Mouse (Mus musculus) kidney, postnatal 14 days (tissue): ENCODE results near the gene Il34.

ENCODE experiments used
- DNase-seq: peaks from one replicate; pipeline ENCODE4 v3.0.0; 2022; ENCODE audit warnings: mixed read lengths

The Il34 gene

DNA sequence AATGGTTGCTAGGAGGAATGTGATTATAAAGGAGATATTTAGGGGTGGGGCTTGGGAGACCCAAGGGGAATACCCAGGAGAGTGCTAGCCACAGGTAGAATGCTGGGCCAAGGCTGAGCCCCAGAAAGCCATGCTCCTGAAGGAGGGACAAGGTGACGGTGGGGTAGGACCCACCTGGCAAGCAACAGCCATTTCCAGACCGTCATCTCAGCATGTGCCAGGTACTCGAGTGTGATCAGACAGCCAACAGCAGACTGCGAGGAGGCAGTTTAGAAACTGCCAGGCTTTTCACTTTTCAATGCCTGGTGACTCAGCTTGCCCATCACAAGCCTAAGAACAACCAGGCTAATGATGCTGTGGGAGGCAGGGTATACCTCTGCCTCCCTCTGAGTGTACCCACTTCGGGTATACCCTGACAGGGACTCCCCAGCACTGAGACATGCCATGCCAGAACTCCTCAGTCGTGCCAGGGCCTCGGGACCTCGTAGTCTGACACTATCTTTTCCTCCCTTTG, 74.3 kb downstream of the Il34 start:
- DNase-seq: no peak

DNA sequence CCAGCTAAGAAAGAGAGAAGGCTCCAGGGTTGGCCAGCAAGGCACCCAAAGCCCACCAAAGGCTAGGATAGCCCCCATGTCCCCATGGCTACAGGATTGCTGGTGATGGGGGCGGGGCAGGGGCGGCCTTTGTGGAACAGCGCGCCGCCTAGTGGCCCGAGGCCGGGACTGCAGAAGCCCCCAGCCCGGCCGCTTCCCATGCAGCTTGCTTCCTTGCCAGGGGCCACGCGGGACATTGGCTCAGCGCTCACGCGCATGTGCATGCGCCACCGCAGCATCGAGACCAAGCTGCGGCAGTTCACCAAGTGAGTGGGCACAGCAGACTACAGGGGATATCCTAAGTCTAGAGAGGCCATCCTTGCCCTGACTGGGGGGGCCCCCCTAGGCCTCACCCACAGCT, 78.8 kb downstream of the Il34 start:
- peak; percentile 72 for DNase-seq

DNA sequence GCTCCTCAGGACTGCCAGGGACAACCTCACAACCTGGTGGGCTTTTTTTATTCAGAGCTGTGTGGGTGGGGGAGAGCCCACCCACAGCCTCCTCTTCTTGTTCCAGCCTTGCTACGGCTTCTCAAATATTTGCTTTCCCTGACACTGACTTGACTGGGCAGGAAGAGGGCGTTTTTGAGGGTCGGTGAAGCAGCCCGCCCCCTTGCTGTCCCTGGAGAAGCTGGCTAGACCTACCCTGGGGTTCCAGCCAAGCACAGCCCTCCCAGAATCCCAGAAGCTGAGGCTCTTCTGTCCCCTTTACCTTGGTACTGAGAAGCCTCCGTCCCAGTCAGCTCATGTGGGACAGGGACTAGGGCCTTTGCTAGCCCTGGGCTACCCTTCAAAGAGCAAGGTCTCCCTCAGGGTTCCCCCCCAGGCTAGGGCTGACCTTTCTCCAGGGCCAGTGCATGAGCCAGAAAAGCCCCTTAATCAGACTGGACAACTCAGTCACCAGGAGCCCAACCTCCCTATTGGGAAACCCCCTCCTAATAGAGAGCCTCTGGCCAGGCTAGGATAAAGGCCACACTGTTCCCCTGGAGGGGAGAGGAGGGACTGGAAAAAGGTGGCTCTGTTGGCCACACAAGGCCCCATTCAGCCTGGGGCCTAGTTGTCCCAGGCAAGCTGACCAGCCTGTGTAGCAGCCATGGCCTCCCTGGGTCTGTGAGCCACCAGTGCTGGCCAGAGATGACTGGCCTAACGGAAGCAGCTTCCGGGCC, 80.5 kb downstream of the Il34 start:
- DNase-seq: peak; percentile 44

DNA sequence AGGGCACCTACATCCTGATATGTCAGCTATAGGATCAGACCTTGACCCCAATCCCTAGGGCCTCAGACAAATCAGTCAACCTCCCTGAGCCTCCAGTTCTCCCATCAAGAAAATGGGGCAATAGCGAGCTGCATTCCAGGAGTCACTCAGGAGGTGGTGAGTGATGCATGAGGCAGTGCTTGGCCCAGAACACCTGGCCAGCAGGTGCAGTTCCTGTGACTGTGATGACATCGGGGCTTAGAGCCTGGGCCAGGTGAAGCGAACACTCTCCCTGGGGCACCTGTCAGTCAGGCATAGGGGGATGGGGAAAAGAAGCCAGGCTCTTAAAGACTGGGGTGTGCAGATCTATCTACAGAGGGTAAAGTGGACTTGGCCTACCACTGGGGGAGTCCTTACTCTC, 81.2 kb downstream of the Il34 start:
- DNase-seq: no peak

DNA sequence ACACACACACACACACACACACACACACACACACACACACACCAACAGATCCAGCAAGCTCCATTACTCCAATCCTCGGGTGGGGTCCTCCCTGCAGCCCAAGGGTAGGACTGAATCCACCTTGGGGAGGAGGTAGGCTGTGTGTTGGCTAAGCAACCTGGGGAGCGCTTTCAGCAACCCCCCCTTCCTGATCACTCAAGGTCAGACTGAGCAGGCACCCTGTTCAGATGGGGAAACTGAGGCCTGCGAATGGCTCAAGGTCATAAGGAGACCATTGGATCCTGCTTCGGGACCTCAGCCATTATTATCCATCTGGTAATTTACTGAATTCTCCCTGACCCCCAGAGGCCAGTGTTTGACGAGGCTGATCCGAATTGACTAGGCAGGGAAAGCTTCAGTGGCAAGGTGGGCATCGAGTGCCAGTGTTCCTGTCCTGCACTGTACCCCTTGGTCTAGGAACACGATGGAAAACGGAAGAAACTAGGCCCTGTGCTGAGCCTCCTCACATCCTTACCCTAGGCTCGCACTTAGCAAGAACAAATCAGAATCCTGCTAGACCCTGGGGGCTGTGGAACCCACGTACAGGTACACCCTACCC, 83.2 kb downstream of the Il34 start:
- DNase-seq: no peak

DNA sequence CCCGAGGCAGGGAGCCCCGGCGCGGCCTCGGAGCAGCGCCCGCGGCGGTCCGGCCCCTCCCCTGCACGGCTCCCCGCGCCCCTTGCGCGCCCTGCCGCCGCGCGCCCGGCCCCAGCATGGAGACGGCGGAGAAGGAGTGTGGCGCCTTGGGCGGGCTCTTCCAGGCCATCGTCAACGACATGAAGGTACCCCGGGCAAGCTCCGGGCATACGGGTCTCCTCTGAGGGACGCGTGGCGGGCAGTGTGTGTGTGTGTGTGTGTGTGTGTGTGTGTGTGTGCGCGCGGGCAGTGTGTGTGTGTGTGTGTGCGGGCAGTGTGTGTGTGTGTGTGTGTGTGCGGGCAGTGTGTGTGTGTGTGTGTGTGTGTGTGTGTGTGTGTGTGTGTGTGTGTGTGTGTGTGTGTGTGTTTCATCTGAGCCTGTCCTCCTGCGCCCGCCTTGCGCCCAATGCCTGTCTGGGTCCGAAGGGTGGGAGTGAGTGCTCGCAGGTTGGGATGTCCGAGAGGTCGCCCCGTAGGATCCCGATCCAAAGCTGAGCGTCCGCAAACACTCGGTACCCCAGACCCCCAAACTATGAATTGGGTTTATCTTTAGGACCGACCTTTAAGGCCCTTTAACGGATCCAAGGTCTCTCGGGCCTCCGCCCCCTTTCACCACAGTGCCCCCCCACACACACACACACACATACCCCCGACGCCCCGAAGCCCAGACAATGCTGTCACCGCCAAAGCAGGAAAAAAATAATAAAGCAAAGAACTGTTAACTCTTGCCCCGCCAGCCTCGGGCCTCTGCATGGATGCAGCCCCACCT, 83.9 kb downstream of the Il34 start:
- DNase-seq: peak; percentile 37

DNA sequence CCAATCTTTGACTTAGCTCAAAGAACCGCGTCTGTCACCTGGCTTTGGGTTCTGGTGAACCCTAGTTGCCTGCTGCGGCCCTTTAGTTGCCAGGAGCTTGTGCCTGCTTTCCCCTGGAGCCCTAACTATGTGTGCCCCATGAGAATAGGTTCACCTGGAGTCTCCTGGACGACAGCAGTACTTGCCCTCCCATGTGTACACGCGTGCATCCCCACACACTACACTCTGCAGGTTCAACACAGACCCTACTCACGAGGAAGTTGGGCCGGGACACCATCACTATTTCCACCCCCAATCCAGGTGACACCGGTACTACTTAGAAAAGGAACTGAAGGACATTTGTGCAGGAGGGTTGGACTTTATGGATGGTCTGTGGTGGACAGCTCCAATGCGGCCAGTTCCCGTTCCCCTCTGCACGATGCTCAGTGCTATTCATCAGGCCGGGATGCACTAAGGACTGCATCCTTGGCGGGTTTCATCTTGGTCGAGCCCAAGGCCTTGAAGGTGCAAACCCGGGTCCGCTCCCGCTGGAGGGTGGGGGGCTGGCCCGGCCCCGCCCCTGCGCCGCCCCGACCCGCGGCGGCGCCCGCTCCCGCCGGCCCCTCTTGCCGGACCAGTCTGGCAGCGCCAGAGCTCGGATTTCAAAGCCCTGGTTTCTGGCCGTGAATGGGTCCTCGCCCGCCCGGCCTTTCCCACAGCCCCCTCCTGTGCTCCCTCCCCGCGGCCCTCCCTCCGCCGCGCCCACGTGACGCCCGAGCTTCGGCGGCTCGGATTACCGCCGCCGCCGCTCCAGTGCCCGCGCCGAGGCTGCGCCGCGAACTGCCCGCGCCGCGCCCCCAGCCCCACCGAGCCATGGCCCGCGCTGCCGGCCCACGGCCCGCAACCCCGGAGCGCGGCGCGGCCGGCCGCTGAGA, 84.8 kb downstream of the Il34 start, which contains the start of gene Mtss1l:
Gene Mtss1l (plus strand): TSS at position 792 of the 914 bp plus-strand sequence.
- peak; percentile 91 for DNase-seq

DNA sequence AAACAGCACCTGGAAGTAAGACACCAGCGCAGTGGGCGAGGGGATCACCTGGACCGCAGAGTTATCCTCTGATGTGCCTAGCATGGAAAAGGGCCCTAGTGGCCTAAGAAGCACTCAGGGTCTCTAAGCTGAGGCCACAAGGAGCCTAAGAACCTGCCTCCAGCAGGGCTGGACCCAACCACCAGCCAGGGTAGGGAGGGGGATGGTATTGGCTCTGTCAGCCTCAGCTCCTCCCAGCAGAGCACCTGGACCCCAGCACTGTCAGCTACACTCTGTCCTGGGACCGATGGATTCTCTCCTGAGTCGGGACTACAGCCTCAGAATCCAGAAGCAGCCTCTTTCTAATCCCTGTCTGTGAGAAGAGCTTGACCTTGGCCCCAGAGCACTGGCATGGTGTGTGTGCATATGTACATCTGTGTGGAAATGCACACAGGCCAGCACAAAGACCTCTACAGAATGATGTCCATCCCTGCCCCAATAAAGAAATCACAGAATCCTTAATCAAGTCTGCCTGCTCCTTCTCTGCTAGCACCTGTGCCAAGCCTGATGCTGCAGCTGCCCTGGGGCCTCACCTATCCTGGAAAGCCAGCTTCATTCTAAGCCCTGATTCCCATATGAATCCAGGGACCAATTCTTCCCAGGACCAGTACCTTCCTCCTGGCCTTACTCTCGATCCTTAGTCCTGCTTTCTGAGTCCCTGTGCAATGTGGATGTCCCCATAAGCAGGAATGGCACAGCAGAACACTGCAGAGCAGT, 85.6 kb downstream of the Il34 start:
- no peak for DNase-seq

DNA sequence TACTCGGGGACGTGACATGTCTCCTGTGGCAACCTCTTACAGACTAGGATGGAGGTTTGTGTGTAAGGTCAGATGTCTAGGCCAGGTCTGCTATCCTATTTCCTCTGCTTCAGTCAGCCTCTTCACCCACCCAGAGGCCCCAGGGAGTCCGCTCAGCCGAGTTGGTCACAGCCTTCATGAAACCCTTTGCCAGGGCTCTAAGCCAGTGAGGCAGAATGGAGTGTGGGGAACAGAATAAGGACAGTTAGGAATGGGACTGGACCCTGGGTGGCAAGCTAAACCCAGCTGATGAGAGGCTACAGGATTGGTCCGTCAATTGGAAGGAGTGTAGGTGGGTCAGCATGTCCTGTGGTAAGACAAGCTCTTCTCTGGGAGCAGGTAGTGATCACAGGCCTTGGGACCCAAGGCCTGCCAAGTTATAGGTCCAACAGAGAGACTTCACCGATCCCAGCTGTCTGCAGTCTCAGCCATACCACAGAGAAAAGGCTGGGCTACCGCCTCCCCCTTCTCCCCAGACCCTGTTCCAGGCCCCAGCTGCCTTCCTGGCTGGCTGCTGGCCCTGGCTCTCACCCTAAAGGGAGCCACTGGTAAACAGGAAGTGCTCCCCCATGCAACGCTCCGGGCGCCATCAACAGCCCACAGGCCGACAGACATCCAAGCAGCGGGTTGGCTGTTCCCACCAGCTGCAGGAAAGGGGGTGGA, 86.6 kb downstream of the Il34 start:
- DNase-seq: peak; percentile 82

DNA sequence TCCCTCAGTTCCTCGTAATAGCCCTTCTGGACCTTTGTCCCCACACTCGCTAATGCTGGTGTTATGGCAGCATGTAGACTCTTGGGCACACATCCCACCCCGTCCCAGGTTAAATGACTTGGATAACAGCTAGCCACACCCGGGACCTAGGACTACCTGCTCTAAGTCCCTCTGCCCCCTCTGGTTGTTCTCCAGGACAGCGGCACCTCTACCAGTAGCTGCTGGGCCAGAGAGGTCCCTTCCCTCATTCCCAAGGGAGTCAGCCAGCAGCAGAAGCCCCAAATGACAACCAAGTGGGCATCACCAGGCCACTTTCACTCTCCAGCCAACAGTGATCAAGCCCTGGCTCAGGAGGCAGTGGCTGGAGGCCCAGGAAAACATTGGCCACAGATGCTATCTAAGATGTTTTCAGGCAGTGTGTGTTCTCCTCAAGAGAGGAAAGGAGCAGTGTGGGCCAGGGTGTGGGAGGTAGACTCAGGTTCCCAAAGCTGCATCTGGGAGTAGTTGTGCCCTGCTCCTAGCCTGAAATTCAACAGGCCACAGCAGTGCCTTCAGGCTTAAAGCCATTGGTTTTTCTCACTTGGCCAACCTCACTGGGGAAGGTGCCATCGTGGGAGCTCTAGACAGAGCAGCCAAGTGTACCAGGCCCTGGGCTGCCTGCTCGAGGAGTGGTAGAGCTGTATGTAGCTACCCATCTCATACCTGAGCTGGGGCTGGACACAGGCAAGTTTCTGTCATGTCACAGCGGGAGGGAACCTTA, 87.3 kb downstream of the Il34 start:
- DNase-seq: no peak

DNA sequence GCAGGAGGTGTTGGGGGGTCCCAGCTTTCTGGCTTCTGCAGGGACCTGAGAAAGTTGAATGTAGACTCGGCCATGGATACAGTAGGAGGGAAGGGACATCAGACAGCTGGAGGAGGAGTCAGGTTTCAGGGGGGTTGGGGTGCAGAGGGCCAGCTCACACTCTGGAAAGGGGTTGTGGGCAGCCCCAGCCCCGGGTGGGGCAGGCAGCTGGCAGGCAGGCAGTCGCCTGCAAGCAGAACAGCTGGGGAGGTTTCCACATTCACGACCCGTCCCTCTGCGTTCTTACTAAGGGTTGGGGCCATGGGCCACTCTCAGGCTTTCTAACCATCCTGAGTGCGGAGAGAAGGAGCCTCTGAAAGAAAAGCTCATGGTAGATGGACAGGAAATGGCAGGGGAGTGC, 88.6 kb downstream of the Il34 start:
- DNase-seq: no peak

DNA sequence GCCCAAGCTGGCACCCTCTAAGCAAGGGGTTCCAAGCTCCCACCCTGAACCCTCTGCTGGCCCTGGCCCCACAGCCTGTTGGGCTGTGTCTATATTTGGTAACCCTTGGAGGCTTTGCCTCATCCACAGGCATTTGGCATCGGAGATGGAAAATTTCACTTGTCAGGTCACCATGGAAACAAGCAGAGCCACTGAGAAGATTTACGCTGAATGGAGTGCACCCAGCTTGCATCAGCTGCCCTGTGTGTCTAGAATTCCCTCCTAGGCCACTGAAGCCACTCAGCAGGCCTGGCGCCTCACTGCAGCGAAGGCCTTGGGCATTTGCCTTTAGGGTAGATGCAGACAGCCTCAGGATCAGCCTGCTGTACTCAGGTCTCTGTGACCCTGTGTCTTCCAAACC, 89.6 kb downstream of the Il34 start:
- peak; percentile 76 for DNase-seq

DNA sequence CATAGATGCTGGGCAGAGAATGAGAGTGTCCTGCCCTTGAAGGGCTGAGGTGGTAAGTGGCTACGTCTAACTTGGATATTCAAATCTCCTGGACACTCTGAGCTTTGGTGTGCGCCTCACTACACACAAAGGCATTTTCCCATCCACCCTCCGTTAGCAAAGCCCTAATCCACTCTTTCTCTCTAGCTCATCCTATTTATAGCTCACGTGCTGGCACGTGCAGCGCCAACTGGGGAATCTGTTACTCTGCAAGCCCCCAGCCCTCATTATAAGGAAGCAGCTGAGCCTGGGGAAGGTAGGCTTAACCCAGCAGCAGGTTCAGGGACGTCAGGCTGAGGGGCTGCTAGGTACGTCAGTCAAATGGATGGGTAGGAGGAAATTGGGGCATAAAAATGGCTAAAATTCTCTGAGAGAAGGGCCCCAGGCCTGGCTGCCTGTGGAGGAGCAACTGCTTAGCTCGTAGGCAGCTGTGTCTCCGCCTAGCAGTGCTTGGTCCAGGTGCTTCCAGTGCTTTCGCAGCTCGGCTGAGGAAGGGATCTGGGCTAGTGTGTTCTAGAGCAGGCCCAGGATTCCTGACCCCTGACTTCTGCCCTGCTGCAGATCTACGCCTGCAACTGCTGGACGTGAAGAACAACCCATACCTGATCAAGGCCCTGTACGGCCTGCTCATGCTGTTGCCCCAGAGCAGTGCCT, 90.8 kb downstream of the Il34 start:
- no peak for DNase-seq

DNA sequence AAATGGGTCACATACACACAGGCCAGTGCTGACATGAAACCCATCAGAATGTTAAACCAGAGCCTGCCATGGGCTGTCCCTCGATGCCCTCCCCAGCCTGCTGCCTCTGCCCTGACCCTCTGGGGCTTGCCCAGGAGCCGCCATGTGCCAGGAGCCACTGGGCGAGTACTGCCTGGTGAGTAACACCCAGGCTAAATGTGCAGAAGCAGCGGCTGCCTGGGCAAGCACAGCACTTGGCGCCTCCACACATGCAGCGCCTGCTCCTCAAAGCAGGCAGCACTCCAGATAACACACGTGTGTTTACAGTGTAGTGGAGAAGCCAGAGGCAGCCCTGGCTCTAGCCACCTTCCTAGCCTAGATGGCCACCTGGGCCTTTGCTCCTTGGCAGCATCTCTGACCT, 92.7 kb downstream of the Il34 start:
- no peak for DNase-seq

DNA sequence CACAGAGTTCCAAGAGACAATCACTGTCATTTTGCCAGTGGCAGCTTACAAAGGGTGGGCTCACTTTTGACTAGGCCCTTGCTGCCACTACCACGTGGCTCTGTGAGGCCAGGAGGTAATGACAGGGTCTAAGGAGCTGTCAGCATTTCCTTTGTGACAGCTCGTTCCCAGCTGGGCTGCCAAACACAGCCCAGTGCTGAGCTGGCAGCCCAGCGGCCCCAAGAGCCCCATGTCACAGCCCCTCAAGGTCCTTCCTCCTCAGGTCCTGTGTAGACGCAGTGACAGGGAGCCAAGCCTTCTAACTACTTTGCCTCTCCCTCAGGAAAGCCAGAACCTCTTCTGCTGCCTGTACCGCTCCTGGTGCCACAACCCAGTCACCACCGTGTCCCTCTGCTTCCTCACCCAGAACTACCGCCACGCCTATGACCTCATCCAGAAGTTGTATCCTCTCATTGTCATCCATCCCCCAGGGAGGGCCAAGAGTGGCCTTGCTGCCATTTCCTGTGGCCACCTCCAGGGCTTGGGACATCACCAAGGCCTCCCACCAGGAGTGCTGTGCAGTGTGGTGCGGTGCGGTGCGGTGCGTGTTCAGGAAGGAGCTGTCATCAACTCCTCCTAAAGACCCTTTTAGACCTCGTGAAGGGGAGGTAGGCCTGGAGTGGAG, 94.3 kb downstream of the Il34 start:
- peak; percentile 62 for DNase-seq

DNA sequence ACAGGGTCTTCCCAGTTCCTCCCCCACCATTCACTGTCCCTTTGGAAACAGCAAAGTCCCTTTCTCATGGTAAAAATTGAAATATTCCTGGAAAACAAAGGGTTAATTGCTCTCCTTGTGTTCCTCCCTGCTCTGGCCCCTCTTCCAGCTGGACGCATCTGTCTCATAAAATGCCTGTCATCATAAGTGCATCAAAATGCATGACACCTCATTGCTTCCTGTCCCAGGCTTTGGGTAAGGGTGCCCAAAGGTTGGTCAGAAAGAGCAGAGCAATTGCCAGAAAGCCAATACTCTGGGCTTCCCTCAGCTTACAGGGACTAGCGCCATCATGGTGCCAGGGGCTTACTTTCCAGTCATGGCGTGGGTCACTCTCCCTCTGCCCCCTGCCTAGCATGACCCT, 95.1 kb downstream of the Il34 start:
- no peak for DNase-seq

DNA sequence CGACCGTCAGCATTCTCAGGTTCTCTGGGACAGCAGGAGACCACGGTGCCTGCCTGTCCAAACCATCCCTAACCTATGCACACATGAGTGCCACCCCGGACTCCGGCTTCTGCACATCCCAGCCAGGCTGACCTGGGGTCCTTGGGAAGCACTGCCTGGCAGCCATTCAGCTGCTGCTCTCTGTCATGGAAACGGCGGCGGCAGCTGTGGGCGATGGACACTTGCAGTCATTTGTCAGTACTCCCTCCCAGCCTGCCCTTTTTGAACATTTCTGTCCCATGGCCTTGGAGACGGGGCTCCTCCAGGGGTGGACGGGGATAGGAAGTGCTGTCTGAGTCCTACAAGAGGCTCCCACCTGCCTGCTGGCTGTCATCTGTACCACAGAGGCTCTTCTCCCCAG, 97.3 kb downstream of the Il34 start:
- no peak for DNase-seq

DNA sequence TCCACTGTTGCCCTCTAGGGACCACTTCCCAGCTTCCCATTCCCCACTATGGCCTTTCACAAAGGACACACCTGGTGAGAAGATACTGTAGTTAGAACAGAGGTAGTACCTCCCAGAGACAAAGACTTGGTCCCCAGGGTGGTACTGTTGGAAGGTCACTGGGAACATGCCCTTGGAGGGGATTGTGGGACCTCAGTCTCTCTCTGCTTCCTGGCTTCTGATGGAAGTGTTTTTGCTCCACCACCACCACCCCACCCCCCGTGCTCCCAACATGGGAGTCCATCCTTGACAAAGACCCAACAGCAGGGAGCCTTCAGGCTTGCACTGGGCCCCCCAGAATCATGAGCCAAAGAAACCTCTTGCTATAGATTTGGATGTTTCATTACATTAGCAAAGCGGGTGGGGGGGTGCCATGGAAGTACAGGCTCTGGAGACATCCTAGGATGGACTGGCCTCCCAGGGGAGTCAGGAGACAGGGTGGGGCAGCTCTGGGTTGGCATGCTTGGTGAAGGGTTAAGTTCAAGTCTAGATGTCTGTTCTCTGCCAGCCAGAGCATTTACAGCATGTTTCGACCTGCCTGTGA, 99.3 kb downstream of the Il34 start:
- no peak for DNase-seq
